Mouse (Mus musculus): ENCODE measurements at regions not wholly inside any gene's neighbourhood (a gene's known extent, or its start where the extent isn't known, plus 50 kb on each side); places are given as distances from the start of the nearest gene placed in this dataset.
"Not testable (repeated sequence)": the region's sequence is repeated elsewhere in the genome, so short reads cannot be mapped to it uniquely, and the experiment has no call there.

GRCm38 (mm10) chr13:6855199-6856148 is 206.9 kb upstream of the Pfkp start:
- H3K27me3 ChIP-seq (replicated peaks; ENCODE audit: insufficient read depth, low read length) = no peaks in the 10 kb centered on the region
- no peak overlapping the region for H3K4me3 ChIP-seq (ENCODE audit: low read depth, low read length)

GRCm38 (mm10) chr13:6837446-6837845 is 188.9 kb upstream of the Pfkp start:
- ATAC-seq = no peak
- WGBS = 77% methylated on average over 5 of the region's 5 CpGs
- TF ChIP-seq CTCF (IDR thresholded peaks at IDR 0.05) = no peak
- TF ChIP-seq EP300 (IDR thresholded peaks at IDR 0.05) = no peak
- DNase-seq (ENCODE audit: low spot score) = no peak
- Histone ChIP-seq H3K27me3 (replicated peaks; ENCODE audit: insufficient read depth, low read length) (no peaks in the 10 kb centered on the region), H3K9ac (replicated peaks; ENCODE audit: low read depth) (no peak overlapping the region), H3K4me1 (ENCODE audit: insufficient read depth, low read depth, low read length) (no peaks in the 10 kb centered on the region), H3K9me3 (ENCODE audit: low read length) (no peaks in the 10 kb centered on the region), H3K36me3 (ENCODE audit: insufficient read depth, low read length) (no peaks in the 10 kb centered on the region), H3K4me2 (replicated peaks; ENCODE audit: low read depth, low read length) (no peak overlapping the region), H3K27ac (ENCODE audit: low read length) (no peak overlapping the region), H3K4me3 (ENCODE audit: low read depth, low read length) (no peak overlapping the region)

More at GRCm38 (mm10) chr13:6855199-6856148, 206.9 kb upstream of the Pfkp start:
- no peaks in the 10 kb centered on the region for H3K4me1 ChIP-seq (ENCODE audit: insufficient read depth, low read depth, low read length)
- TF ChIP-seq CTCF (IDR thresholded peaks at IDR 0.05) = no peak
- no peak for TF ChIP-seq EP300 (IDR thresholded peaks at IDR 0.05)
- WGBS = 27% methylated on average over 10 of the region's 10 CpGs
- no peak overlapping the region for H3K4me2 ChIP-seq (replicated peaks; ENCODE audit: low read depth, low read length)
- DNase-seq (ENCODE audit: low spot score) (no peak), ATAC-seq (no peak)
- H3K36me3 ChIP-seq (ENCODE audit: insufficient read depth, low read length) = no peaks in the 10 kb centered on the region
- no peak overlapping the region for H3K9ac ChIP-seq (replicated peaks; ENCODE audit: low read depth)
- no peak overlapping the region for H3K27ac ChIP-seq (ENCODE audit: low read length)
- no peaks in the 10 kb centered on the region for H3K9me3 ChIP-seq (ENCODE audit: low read length)

- WGBS = 55% methylated on average over 1 of the region's 1 CpGs
These were observed 188.5 kb upstream of the Pfkp start for GRCm38 (mm10) chr13:6837075-6837422.

GRCm38 (mm10) chr13:6836351-6837074 is 187.9 kb upstream of the Pfkp start:
- Histone ChIP-seq H3K4me2 (replicated peaks; ENCODE audit: low read depth, low read length) (no peak overlapping the region), H3K9me3 (ENCODE audit: low read length) (no peaks in the 10 kb centered on the region), H3K36me3 (ENCODE audit: insufficient read depth, low read length) (no peaks in the 10 kb centered on the region), H3K4me3 (ENCODE audit: low read depth, low read length) (no peak overlapping the region), H3K4me1 (ENCODE audit: insufficient read depth, low read depth, low read length) (no peaks in the 10 kb centered on the region), H3K27ac (ENCODE audit: low read length) (no peak overlapping the region), H3K27me3 (replicated peaks; ENCODE audit: insufficient read depth, low read length) (no peaks in the 10 kb centered on the region), H3K9ac (replicated peaks; ENCODE audit: low read depth) (no peak overlapping the region)
- TF ChIP-seq EP300 (IDR thresholded peaks at IDR 0.05) = no peak
- peak; percentile 83 for TF ChIP-seq CTCF (IDR thresholded peaks at IDR 0.05)
- 30% methylated on average over 6 of the region's 6 CpGs for WGBS
- DNase-seq (ENCODE audit: low spot score) (peak; percentile 68), ATAC-seq (peak; percentile 67)

More at GRCm38 (mm10) chr13:6837075-6837422, 188.5 kb upstream of the Pfkp start:
- DNase-seq (ENCODE audit: low spot score) (no peak), ATAC-seq (no peak)
- H3K36me3 ChIP-seq (ENCODE audit: insufficient read depth, low read length) = no peaks in the 10 kb centered on the region
- H3K4me3 ChIP-seq (ENCODE audit: low read depth, low read length) = no peak overlapping the region
- H3K9ac ChIP-seq (replicated peaks; ENCODE audit: low read depth) = no peak overlapping the region
- TF ChIP-seq CTCF (IDR thresholded peaks at IDR 0.05) (no peak), EP300 (IDR thresholded peaks at IDR 0.05) (no peak)
- no peak overlapping the region for H3K4me2 ChIP-seq (replicated peaks; ENCODE audit: low read depth, low read length)
- H3K27ac ChIP-seq (ENCODE audit: low read length) = no peak overlapping the region
- no peaks in the 10 kb centered on the region for H3K9me3 ChIP-seq (ENCODE audit: low read length)
- H3K4me1 ChIP-seq (ENCODE audit: insufficient read depth, low read depth, low read length) = no peaks in the 10 kb centered on the region
- H3K27me3 ChIP-seq (replicated peaks; ENCODE audit: insufficient read depth, low read length) = no peaks in the 10 kb centered on the region

GRCm38 (mm10) chr13:6829882-6830281 is 181.3 kb upstream of the Pfkp start:
- TF ChIP-seq EP300 (IDR thresholded peaks at IDR 0.05) (no peak), CTCF (IDR thresholded peaks at IDR 0.05) (no peak)
- no peak for ATAC-seq
- no peak overlapping the region for H3K9ac ChIP-seq (replicated peaks; ENCODE audit: low read depth)
- H3K4me3 ChIP-seq (ENCODE audit: low read depth, low read length) = no peak overlapping the region
- H3K4me2 ChIP-seq (replicated peaks; ENCODE audit: low read depth, low read length) = no peak overlapping the region
- no peaks in the 10 kb centered on the region for H3K36me3 ChIP-seq (ENCODE audit: insufficient read depth, low read length)
- H3K4me1 ChIP-seq (ENCODE audit: insufficient read depth, low read depth, low read length) = no peaks in the 10 kb centered on the region
- no peaks in the 10 kb centered on the region for H3K9me3 ChIP-seq (ENCODE audit: low read length)
- 70% methylated on average over 1 of the region's 1 CpGs for WGBS
- H3K27ac ChIP-seq (ENCODE audit: low read length) = no peak overlapping the region
- no peaks in the 10 kb centered on the region for H3K27me3 ChIP-seq (replicated peaks; ENCODE audit: insufficient read depth, low read length)
- DNase-seq (ENCODE audit: low spot score) = no peak

- H3K36me3 ChIP-seq (ENCODE audit: insufficient read depth, low read length) = no peaks in the 10 kb centered on the region
- TF ChIP-seq EP300 (IDR thresholded peaks at IDR 0.05) = no peak
- no peak for TF ChIP-seq CTCF (IDR thresholded peaks at IDR 0.05)
- H3K4me2 ChIP-seq (replicated peaks; ENCODE audit: low read depth, low read length) = no peak overlapping the region
- H3K4me3 ChIP-seq (ENCODE audit: low read depth, low read length) = no peak overlapping the region
- no peaks in the 10 kb centered on the region for H3K9me3 ChIP-seq (ENCODE audit: low read length)
- no peaks in the 10 kb centered on the region for H3K27me3 ChIP-seq (replicated peaks; ENCODE audit: insufficient read depth, low read length)
- no peak for DNase-seq (ENCODE audit: low spot score)
- no peak overlapping the region for H3K9ac ChIP-seq (replicated peaks; ENCODE audit: low read depth)
- H3K27ac ChIP-seq (ENCODE audit: low read length) = no peak overlapping the region
- no peak for ATAC-seq
- H3K4me1 ChIP-seq (ENCODE audit: insufficient read depth, low read depth, low read length) = no peaks in the 10 kb centered on the region
- 86% methylated on average over 5 of the region's 5 CpGs for WGBS
These were observed 180.8 kb upstream of the Pfkp start for GRCm38 (mm10) chr13:6829346-6829745.

GRCm38 (mm10) chr13:6828601-6829330 is 180.2 kb upstream of the Pfkp start:
- H3K4me1 ChIP-seq (ENCODE audit: insufficient read depth, low read depth, low read length); H3K9me3 ChIP-seq (ENCODE audit: low read length); H3K4me2 ChIP-seq (replicated peaks; ENCODE audit: low read depth, low read length); H3K36me3 ChIP-seq (ENCODE audit: insufficient read depth, low read length); H3K27me3 ChIP-seq (replicated peaks; ENCODE audit: insufficient read depth, low read length); H3K9ac ChIP-seq (replicated peaks; ENCODE audit: low read depth); DNase-seq (ENCODE audit: low spot score); H3K27ac ChIP-seq (ENCODE audit: low read length); H3K4me3 ChIP-seq (ENCODE audit: low read depth, low read length); ATAC-seq: not testable (repeated sequence)
- WGBS = 78% methylated on average over 8 of the region's 8 CpGs

All from lung, postnatal 0 days (tissue).